Mouse (Mus musculus) embryonic fibroblast, embryonic 13.5 days (primary cell): ENCODE results near the gene Thap12.

Experiments used
- CTCF ChIP-seq: IDR thresholded peaks from 2 replicates; pipeline ENCODE4 v1.5.1; 2011; ENCODE audit warnings: mild to moderate bottlenecking, control low read depth, low read length, moderate library complexity, borderline replicate concordance; ENCODE audit not compliant: insufficient read depth
- POLR2A ChIP-seq: IDR thresholded peaks from 2 replicates; pipeline ENCODE4 v1.6.1; 2011; ENCODE audit warnings: low read depth, mild to moderate bottlenecking, control low read depth, low read length, moderate library complexity

DNA sequence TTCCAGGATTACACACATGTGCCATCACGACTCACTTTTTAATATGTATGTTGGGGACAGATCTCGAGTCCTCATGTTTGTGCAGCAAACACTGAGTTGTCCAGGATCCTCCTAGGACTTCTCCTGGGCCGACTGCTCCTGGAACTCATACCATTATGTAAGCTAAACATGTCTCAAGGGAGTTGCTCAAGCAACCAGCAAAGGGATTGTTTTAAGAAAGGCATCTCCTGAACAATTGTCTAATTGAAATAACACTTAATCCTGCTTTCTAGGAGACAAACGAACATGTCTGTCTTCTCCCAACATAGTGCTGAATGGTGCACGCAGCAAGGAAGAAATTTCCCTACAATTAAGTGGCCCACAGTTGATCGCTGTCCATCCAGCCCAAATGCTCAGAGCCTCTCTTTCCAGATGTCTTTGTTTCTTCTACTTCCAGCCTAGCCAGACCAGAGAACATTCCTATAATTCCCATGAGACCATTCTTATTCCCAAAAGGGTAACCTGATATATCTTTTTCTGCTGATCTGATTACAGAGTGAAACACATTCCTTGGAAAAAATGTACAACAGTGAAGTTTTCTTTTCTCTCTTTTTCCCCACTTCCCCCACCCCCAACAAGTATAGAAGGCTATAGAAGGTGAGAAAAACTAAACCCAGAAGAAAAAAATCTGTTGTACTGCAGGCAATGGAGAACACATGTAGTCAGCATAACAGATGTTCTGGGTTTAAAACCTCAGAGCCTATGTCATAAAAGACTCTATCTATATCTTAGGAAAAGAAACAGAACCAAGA is 34.8 kb upstream of the Thap12 start:
- no peak for TF ChIP-seq POLR2A
- no peak for TF ChIP-seq CTCF
